Mouse (Mus musculus) midbrain, embryonic 10.5 days (tissue): Measurements from ENCODE around the gene Dera. TPM values are rescaled to one million over a fixed set of nuclear protein-coding genes. Genes with fewer than 3 reads are reported as not detected.

ENCODE experiments used
- DNase-seq: peaks from one replicate; pipeline ENCODE4 v3.0.0-alpha.2; 2017; ENCODE audit warnings: low spot score
- H3K27ac ChIP-seq: fragments of 300-500 bp; sonication (generic); replicated peaks from 2 replicates; pipeline ENCODE4 v1.5.1; 2016; ENCODE audit warnings: mild to moderate bottlenecking
- H3K27me3 ChIP-seq: fragments of 300-500 bp; sonication (generic); 2 replicates; pipeline ENCODE4 v1.6.1; 2016; ENCODE audit warnings: low read depth, mild to moderate bottlenecking; ENCODE audit not compliant: poor library complexity, severe bottlenecking
- H3K36me3 ChIP-seq: fragments of 300-500 bp; sonication (generic); 2 replicates; pipeline ENCODE4 v1.6.1; 2016; ENCODE audit warnings: mild to moderate bottlenecking, moderate library complexity
- H3K4me1 ChIP-seq: fragments of 300-500 bp; sonication (generic); 2 replicates; pipeline ENCODE4 v1.6.1; 2016
- H3K4me3 ChIP-seq: fragments of 300-500 bp; sonication (generic); 2 replicates; pipeline ENCODE4 v1.5.1; 2016; ENCODE audit warnings: mild to moderate bottlenecking, moderate library complexity
- H3K9me3 ChIP-seq: fragments of 300-500 bp; sonication (generic); replicated peaks from 2 replicates; pipeline ENCODE4 v1.6.1; 2016; ENCODE audit warnings: mild to moderate bottlenecking
- WGBS: fragments of 180-500 bp; shearing (Covaris S2); methylation state at CpG from one replicate; pipeline ENCODE4 v1.1.7; 2016; 5-methylcytosine and 5-hydroxymethylcytosine counted together
- polyA plus RNA-seq: library from polyadenylated mRNA; unstranded; fragments of >200 nt; fragmentation: Nextera tagmentation; extraction: Ambion mirVana; gene quantifications from 2 replicates; pipeline ENCODE4 v1.2.1, GENCODE M21; 2016

The Dera gene
- polyA plus RNA-seq, 1 experiment from 2014 or later = 68.0 TPM

- Histone ChIP-seq H3K36me3 (no peaks in the 10 kb centered on the region), H3K9me3 (no peaks in the 10 kb centered on the region), H3K27me3 (no peaks in the 10 kb centered on the region), H3K4me3 (no peak overlapping the region), H3K4me1 (no peaks in the 10 kb centered on the region), H3K27ac (no peak overlapping the region)
- no peak for DNase-seq
Measured at GRCm38 (mm10) chr6:137897671-137898070, 143.3 kb downstream of the Dera start.

GRCm38 (mm10) chr6:137901255-137901654 is 146.9 kb downstream of the Dera start:
- H3K4me3 ChIP-seq = no peak overlapping the region
- no peaks in the 10 kb centered on the region for H3K27me3 ChIP-seq
- H3K27ac ChIP-seq = no peak overlapping the region
- H3K4me1 ChIP-seq = no peaks in the 10 kb centered on the region
- no peak for DNase-seq
- no peaks in the 10 kb centered on the region for H3K9me3 ChIP-seq
- 83% methylated on average over 5 of the region's 5 CpGs for WGBS
- no peaks in the 10 kb centered on the region for H3K36me3 ChIP-seq

Other genes starting within 250 kb of the Dera start
- gene Eps8, start 99.7 kb upstream of the Dera start, polyA plus RNA-seq = 5.5 and 7.1 TPM in 2 replicates
- 222 and 233 TPM in 2 replicates for gene Strap, start 19.5 kb upstream of the Dera start, polyA plus RNA-seq